Mouse (Mus musculus) cortical plate, adult 2 months (tissue): ENCODE measurements at regions not wholly inside any gene's neighbourhood (a gene's known extent, or its start where the extent isn't known, plus 50 kb on each side); places are given as distances from the start of the nearest gene placed in this dataset.

Experiments used
- CTCF ChIP-seq: fragments of 200-500 bp; IDR thresholded peaks from 2 replicates; pipeline ENCODE4 v1.5.1; 2011; ENCODE audit warnings: mild to moderate bottlenecking, control low read depth, low read length; ENCODE audit not compliant: insufficient read depth; ENCODE audit errors: extremely low read depth
- POLR2A ChIP-seq: fragments of 200-500 bp; IDR thresholded peaks from 2 replicates; pipeline ENCODE4 v1.6.1; 2011; ENCODE audit warnings: mild to moderate bottlenecking, low read length, control low read depth; ENCODE audit not compliant: insufficient read depth; ENCODE audit errors: extremely low read depth

GRCm38 (mm10) chr10:83926990-83927389 lies 204.3 kb downstream of the 1500009L16Rik start:
- TF ChIP-seq CTCF (no peak), POLR2A (no peak)
